Mouse (Mus musculus): Measurements from ENCODE around the gene Copz1.
"Not testable (repeated sequence)": the region's sequence is repeated elsewhere in the genome, so short reads cannot be mapped to it uniquely, and the experiment has no call there.

The Copz1 gene

DNA sequence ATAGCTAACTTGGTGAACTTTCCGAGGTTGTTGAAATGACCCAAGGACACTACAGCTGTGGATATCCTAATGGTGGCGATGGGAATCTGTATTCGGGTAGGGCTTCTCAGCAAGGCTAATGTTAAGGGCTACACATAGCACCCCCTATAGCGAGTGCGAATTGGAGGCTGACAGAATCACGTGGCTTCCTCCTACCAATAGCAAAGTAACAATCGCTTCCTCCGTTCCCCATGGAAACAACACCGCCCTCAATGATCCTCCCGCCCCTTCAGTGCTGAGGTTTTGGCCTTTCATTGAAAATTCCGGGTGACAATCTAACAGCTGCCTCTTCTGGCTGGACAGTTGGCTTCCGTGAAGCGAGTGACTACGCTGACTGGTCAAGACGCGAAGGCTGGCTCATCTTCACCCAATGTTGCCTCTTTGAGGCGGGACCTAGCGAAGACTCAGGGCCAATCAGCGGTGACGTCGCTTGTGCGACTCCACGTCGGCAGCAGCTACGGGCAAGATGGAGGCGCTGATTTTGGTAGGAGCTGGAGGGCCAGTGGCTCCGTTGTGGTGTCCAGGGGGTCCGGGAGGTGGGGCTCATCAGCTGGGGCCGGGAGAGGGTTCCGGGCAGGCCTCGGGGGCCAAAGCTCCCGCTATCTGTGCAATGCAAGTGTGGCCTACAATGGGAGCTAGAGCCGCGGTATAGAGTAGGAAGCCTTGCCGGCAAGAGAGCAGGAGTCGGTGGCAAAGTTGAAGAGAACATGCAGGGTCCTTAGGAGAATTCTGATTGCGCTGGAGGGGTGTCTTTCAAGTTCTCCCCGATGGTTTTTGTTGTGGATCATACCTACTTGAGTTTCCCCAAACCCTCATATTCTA is at the start of gene Copz1:
Gene Copz1 (plus strand): TSS at position 296 of the 861 bp plus-strand sequence.
- DNase-seq (ENCODE audit: low read depth), result peak; percentile 96

DNA sequence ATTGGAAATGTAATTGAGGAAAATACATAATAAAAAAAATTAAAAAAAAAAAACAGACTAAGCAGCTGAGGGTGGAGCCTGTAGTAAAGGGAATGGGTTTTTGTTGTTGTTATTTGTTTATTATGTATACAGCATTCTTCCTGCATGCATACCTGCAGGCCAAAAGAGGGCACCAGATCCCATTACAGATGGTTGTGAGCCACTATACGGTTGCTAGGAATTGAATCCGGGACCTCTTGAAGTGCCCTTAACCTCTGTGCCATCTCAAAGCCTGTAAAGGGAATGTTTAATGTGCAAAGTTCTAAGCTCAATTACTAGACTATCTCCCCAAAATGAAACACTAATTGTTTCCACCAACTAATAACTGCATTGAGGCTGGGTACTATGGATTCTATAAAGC is 48.4 kb upstream of the Copz1 start:
- no peak for DNase-seq (ENCODE audit: low read depth)

DNA sequence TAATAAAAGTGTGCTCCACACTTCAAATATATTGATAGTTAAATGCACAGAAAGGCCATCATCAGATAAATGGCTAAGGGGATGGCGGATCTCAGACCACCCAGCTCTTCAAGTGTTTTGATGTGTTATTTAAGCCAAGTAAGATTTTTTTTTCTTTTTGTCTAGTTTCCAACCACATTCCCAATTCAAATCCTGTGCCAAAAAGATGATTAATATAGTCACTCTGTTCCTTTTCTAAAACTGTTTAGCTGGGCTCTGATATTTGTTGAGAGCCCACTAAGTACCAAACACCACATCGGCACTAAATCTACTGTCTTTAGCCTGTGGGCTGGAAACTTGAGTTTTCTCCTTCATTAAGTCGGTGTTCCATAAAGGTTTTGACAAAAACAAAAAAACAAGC is 45.5 kb upstream of the Copz1 start:
- DNase-seq (ENCODE audit: low read depth), result no peak

DNA sequence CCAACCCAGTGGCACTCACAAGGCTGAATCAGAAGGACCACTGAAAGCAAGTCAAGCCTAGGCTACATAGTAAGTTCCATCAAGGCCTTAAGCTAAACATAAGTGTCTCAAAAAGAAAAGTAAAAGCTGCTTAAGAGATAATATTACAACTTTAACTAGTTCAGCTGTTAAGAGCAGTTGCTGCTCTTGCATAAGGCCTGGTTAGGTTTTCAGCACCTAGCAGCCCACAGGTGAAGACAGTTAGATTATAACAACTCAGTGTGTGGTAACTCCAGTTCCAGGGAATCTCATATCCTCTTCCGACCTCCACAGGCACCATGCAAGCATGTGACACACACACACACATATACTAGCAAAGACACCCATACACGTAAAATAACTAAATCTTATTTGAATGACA is 44.9 kb upstream of the Copz1 start:
- DNase-seq (ENCODE audit: low read depth), result no peak

DNA sequence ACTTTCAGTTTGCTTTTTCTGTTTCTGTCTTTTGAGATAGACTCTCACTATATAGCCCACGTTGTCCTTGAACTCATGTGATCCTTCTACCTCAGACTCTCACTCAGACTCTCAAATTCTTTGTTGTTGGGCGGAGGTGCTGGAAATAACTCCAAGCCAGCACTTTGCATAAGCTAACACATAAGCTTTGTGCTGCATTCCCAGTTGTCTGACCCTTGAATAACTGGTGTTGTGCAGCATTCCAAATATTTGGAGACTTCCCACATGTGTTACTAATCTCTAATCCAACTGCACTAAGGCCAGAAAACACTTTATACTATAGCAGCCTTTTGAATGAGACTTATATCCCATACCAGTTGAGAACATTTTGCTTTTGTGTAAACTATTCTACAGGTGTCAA is 43.6 kb upstream of the Copz1 start:
- no peak for DNase-seq (ENCODE audit: low read depth)

DNA sequence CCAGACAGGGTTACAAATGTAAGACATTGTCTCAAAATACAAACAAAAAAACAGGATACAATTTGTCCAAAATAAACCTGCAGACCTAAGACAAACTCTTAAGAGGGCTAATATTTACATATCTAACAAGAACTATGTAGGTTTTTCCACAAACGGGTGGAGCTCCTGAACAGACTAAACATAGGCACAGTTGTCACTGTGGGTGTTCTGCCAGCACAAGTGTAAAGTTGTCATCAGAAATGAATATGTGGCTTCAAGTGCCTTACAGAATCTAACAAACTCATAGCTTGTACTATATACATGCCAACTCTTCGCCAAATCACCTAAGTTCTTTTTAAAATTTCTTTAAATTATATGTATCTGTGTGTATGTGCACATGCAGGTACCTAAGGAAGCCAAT is 39.4 kb upstream of the Copz1 start:
- no peak for DNase-seq (ENCODE audit: low read depth)

DNA sequence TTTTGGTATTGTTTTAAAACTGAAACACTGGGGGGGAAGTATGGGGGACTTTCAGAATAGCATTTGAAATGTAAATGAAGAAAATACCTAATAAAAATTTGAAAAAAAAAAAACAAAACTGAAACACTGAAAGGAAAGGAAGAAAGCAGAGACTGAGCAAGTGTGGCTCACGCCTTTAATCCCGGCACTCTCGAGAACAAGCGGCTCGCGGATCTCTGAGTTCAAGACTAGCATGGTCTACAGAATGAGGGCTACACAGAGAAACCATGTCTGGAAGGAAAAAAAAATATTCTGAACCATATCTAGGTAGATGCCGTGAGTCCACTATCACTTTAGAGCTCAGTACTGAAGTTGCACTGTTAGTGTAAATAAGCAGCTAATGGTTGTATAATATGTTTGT is 35.2 kb upstream of the Copz1 start:
- no peak for DNase-seq (ENCODE audit: low read depth)

DNA sequence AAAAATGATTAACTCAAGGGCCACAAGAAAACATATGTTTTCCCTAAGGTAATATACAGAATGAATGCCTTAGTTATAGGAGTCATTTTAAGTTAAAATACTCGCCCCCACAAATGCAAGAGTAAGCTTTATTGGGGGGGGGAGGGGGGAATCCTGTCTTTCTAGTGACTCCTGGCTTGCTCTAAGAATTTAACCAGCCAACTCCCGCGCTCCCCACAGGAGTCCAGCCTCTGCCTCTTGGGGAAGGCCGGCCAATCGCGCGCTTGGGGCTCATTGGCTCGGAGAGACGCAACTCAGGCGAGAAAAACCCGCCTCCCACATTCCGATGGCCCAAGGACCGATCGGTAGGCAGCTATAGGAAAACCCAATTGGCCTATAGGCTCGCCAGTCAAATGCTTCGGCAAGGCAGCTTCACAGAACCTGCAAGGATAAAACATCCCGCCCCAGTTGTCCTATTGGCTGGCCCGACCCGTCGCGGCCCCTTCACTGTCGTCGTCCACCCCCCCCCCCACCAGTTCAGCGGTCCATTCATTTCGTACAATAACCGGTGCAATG is 33.3 kb upstream of the Copz1 start:
- peak; percentile 94 for DNase-seq (ENCODE audit: low read depth)

DNA sequence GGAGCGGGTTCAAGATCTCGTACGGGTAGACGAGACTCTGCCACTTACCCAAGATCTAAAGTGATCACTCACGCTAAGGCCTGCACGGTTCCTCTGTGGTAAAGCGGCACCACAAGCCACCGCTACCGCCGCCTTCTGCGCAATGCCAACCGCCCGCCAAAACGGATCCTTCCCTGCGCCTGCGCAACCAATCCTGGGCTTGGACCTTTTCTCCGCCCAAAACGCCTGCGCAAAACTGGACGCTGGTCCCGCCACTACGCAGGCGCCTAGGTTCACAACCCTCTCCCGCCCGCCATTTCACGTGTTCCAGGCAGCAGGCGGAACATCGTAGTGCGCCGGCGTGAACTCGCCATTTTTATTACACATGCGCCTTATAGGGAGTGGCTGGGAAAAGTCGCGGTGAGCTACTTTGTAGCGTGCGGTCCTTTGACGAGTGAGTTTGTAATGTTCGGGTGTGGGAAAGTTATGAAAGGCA is 32.8 kb upstream of the Copz1 start, which contains the start of gene Cbx5:
Gene Cbx5 (minus strand): TSS at position 132 of the 475 bp plus-strand sequence.
- peak; percentile 92 for DNase-seq (ENCODE audit: low read depth)

DNA sequence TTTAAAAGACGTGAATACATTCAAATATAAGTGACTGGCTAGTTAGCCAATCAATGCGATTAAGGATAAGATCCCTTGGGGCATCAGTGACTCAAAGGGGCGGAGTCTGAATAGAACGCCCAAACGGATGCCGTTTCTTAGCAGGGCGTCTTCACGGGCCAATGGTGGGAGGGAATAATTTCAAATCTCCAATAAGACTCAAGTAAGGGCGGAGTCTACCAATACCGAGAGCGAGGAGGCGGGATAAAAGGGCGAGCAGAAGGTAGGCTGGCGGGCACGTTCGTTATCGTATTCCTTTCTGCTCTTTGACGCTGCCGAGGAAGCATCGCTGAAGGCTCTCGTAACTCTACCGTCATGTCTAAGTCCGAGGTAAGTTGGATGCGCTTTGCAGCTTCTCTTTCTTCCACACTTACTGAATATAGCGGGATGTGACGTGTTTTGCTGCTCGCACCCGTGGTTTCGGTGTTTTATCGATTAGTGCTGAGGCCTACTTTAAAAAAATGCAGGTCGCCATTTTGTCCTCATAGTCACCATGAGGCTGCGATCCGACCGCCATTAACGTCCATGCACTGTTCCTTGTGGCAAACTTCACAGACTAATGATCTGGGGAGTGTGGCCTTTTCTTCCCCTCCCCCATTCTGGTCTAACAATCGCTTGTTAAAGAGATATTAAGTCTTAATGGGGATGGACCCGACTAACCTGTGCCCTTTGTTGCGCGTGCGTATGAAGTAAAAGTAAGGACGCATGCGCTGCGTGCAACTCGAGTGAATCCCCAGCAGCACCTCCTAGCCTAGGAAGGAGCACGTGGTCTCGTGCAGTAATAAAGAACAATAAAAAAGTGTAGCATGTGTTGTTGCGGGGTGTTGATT is 32.1 kb upstream of the Copz1 start, which contains the start of gene Hnrnpa1:
Gene Hnrnpa1 (plus strand): TSS at position 273 of the 869 bp plus-strand sequence.
- peak; percentile 96 for DNase-seq (ENCODE audit: low read depth)

DNA sequence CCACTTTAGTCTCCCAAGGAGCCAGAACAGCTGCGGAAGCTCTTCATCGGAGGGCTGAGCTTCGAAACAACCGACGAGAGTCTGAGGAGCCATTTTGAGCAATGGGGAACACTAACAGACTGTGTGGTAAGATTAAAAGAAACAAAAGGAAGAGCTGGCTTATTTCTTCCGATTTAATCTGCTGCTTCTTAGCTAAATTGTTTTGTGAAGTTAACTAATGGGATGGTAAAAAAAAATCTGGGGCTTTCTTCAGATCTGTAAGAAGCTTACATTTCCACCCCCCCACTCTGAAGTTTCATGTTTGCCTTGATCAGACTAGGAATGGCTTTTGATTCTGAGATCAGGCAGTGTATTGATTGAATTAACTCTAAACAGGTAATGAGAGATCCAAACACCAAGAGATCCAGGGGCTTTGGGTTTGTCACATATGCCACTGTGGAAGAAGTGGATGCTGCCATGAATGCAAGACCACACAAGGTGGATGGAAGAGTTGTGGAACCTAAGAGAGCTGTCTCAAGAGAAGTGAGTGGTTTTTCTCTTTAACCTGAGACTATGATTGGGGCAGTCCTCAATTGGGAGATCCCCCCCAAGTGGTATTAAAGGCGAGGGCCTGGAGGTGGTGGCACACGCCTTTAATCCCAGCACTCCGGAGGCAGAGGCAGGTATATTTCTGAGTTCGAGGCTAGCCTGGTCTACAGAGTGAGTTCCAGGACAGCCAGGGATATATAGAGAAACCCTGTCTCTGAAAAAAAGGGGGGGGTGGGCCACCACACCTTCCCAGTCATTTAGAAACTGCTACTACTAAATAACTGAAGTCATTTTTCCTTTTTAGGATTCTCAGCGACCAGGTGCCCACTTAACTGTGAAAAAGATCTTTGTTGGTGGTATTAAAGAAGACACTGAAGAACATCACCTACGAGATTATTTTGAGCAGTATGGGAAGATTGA is 31.2 kb upstream of the Copz1 start:
- not testable (repeated sequence) for DNase-seq (ENCODE audit: low read depth)

DNA sequence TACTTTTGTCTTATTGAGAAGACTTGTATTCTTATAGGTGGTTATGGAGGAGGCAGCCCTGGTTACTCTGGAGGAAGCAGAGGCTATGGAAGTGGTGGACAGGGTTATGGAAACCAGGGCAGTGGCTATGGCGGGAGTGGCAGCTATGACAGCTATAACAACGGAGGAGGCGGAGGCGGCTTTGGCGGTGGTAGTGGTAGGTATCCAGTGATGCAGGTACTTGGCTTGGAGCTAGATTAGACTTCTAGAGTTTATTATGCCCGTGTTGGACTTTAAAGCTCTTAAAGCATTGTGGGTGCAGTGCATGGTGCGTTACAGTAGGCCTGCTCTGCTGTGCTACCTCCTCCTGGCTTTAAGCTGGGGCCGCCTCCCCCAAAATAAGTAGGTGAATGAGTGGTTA is 29.6 kb upstream of the Copz1 start:
- DNase-seq (ENCODE audit: low read depth), result no peak

DNA sequence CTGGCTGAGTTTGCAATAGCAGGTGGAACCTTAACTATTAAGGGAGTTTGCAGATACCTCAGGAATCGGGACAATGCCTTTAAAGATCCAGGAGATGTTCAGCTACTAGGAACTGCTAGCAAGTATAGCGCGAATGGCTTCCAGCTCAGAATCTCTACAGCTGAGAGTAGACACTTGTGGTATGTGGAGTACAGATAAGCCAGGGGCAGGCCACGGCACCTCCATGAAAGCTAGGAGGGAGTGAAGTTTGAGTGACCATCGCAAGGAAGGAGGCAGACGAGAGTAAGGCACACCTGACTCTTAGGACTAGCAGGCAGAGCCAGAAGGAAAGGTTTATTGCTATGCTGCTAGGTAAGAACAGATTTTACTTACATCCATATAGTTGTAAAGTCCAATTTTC is 26.9 kb upstream of the Copz1 start:
- no peak for DNase-seq (ENCODE audit: low read depth)

DNA sequence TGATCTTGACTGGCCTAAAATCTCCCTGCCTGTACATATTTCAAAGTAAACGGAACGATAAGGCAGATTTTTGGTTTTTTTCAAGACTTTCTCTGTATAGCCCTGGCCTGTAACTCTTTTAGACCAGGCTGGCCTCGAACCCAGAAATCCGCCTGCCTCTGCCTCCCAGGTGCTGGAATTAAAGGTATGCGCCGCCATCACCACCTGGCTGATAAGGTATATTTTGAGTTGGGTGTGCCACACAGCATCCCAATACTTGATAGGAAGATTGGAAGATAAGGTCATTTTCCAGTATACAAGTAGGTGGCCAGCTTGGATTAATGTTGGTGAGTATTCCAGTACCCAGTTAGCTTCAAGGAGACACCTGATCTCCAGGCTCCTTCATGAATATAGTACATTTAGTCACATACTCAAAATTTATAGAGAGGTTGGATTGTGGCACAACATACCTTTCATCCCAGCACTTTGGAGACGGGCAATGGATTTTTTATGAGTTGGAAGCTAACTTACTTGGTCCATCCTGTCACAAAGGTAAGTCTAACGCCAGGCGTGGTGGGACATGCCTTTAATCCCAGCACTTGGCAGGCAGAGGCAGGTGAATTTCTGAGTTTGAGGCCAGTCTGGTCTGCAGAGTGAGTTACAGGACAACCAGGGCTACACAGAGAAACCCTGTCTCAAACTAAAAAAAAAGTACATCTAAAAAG is 25.3 kb upstream of the Copz1 start:
- no peak for DNase-seq (ENCODE audit: low read depth)

DNA sequence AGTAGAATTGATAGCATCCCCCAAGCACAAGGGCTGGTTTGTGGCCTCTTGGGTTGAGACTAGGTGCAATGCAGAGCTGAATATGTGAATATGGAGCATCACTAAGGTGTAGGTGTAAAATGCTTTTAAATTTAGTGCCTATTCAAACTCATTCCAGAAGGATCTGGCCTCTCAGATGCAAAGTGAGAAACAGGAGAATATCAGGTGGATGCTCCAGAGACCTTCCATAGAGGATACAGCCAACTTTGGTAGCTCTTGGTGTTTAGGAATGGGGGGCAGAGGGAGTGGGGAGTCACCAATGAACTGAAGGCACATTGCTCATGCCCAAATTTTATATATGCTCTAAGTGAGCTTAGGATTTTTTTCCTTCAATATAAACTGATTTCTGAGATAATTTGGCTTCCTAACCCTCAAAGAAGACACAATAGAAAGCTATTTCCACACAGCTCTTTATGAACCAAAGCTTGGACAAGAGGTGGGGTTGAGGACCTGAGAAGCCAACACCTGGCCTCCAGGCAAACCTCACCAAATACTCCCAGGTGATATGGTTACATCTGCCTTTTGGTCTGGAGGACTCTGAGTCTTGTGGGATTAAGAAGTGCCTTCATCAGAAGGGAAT is 24.6 kb upstream of the Copz1 start:
- no peak for DNase-seq (ENCODE audit: low read depth)

DNA sequence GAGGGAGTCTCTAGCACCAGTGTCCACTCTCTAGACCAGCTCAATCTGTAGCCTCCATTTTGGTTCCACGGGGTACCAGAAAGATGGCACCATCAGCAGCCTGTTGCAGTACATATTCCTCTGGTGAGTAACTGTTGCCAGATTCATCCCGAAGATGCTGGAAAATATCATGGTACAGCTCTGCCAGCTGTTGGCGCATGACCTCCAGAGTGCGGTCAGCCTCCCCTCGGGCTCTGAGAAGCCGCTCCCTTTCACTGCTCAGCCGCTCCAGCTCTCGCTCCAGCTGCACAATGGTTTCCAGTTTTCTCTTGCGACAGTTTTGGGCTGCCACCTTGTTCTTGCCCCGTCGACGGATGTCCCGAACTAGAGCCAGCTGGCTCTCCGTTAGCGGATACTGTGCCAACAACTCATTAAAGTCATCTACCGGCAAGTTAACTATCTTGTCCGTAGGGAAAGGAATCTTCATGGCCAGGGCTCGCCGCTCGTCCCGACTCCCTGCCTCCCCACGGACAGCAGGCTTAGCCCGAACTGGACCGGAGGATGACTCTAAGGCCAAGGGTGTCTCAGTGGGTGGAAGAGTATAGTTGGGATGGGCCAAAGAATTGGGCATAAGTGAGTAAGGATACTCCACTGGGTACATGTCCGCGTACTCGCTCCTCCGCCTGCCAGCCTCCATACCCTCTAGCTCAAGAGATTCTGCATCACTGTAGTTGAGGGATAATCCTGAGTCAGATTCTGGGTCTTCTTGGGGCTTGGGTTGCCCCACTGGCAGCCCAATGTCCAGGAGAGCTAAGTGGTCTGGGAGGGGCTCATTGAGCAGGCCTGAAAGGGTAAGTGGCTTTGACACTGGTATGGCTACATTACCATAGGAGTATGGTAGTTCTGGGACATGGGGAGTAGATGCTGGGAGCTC is 23.9 kb upstream of the Copz1 start:
- no peak for DNase-seq (ENCODE audit: low read depth)

DNA sequence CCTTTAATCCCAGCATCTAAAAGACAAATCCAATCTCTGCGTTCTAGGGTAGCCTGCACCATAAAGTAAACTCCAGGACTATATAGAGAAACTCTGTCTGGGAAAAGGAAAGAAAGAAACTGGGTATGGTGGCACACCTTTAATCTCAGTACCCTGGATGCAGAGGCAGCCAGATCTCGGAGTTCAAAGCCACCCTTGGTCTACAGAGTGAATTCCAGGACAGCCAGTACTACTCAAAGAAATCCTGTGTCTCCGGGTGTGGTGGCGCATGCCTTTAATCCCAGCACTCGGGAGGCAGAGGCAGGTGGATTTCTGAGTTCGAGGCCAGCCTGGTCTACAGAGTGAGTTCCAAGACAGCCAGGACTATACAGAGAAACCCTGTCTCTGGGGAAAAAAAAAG is 23.0 kb upstream of the Copz1 start:
- not testable (repeated sequence) for DNase-seq (ENCODE audit: low read depth)

DNA sequence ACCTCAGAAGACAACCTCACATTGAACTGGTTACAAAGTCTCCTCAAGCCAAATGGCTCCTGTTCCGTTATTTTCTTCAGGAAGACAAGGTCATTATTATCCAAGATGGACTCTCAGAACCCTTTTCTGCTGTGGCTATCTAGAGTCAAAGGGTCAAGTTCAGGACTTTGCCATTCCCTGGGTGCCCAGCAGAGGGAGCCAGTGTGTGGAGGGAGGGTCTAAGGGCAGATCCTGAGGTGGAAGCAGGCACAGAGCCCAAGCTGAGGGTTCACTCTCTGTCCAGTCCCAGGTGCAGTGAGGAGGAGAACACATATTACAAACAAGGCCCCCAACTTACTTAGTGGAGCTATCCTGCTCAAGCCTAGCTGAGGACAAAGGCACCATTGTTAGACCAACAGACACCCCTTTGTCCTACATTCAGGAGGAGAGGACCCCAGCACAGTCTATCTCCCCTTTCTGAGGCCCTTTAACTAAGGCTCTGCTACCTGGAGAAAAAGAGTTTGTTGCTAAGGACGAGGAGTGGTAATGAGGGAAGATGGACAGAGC is 22.2 kb upstream of the Copz1 start:
- DNase-seq (ENCODE audit: low read depth), result peak; percentile 76

DNA sequence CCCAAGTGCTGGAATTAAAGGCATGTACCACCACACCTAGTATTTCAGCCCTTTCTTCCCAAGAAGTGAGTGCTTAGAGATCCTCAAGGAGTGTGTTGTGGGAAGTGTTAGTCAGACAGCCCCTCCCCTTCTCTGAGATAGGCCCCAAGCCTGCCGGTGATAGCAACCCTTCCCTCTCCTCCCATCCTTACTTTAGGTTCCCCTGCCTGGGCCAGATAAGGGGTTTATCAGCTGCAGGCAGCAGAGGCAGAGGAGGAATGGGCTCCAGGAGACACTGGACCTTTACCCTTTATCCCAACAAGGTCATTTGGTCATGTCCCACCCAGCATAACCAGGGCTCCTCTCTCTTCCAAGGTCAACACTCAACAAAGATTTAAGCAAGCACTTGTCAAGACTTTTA is 20.9 kb upstream of the Copz1 start:
- DNase-seq (ENCODE audit: low read depth), result no peak

Measured in c-Kit-positive CD71-negative TER-119-negative erythroid progenitor cells, embryonic 14.5 days (primary cell).